Mouse (Mus musculus) frontal cortex, adult 2 months (tissue): ENCODE data around the gene Dad1. TPM values are rescaled to one million over a fixed set of nuclear protein-coding genes. Genes with fewer than 3 reads are reported as not detected.

Source experiments
- DNase-seq, 2 experiments: peaks; one replicate each; pipeline ENCODE4 v3.0.0; 2022; ENCODE audit warnings: low spot score in 1 of 2; ENCODE audit errors: extremely low spot score in 1 of 2
- polyA plus RNA-seq: library from polyadenylated mRNA; depleted of rRNA; stranded (reverse); fragments of >200 nt; gene quantifications from 2 replicates; pipeline ENCODE4 v1.2.3, GENCODE M21; 2012

The Dad1 gene
- polyA plus RNA-seq, 1 experiment = 204 TPM

DNA sequence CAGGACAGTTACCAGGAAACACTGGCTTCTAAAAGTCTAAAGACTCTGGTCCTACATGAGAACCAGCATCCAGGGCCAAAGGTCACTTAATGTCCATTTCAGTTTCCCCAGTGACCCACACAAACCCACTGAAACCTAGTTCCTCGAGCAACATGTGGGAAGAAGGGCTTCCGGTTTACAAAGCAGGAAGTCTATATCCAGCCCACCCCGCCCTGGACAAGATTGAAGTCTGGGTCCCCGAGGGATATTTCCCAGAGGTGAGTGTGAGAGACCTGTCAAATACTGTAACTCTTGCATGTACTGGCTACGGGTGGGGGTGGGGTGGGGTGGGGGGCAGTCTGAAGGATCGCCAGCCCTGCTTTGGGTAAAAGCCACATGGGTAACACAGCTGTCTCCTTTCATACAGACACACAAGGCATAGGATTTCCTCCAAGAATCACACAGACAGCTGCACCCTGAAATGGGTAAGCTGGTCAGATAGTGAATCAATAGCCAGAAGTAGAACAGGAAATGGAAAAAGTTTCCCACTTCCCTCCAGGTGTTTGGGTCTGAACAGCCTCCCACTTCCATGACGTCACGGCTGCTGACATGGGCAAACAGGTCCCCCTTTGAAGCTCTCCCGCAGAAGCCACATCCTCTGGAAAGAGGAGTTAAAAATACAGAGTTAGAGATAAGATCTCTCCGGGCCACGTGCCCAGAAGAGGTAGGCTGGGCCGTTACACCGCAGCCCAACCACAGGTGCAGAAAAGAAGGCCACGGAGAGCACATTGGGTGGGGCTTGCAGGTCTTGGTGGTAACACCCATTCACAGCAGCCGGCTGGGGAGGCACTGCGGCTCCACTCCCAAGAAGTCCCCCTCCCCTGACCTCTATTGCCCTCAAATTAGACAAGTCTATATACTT lies 26.7 kb downstream of the Dad1 start:
- DNase-seq = no peak

DNA sequence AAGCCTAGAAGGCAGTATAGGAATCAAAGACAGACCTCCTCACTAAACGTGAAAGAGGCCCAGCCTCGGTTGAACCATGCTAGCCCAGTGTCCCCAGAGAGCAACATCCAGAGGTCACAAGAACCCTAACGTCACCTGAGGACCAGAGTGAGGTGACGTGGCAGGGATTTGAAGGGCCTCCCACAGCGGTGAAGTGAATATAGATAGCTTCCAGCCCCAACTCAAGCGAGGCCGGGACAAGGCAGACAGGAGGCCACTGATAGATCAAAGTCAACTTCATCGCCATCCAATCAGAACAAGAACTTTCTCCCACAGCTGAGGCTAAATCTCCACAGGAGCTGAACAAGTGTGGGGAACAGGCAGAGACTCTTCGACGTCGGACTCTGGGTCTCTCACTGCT lies 28.2 kb downstream of the Dad1 start:
- DNase-seq = no peak

DNA sequence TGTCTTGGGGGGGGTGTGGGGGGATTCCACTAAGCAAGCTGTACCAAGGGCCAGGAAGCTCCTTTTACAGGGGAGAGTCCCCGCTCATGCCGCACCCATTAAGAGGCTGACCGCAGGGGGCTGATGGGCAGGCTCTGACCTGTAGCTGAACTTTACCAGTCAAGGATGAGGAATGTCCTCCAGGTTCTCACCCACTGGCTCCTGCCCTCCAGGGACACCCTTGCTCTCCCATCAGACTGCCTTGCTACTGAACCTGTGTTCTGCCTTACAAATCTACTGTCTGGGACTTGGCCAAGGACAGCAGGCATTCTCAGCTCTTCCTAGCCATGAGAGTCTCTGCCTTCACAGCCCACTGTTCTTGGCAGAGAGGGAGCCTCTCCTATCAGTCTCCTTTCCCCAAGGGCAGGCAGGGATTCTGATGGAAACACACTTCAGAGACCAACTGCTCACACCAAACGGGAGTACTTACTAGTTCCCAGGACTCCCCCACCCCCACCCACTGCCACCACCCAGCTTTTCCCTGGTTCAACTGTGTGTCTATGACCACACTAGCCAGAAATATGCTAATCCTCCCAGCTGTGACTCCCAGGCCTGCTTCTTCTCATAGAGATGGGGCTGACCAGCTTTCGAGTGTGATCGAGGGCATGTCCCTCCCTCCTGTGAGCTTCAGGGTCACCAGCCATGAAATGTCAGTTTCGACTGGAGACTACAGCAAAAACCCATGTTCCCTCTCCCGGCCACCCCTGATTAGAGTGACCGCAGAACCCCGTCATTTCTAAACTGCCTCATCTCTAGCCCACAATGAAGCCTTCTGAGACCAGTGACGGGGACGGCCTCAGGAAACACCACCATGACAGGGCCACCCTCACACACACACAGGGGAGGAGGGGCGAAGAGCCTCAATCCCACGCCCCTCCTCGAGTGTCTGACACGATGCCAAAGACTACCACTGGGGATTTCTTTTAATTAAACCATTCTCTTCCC lies 29.1 kb downstream of the Dad1 start:
- DNase-seq = no peak

DNA sequence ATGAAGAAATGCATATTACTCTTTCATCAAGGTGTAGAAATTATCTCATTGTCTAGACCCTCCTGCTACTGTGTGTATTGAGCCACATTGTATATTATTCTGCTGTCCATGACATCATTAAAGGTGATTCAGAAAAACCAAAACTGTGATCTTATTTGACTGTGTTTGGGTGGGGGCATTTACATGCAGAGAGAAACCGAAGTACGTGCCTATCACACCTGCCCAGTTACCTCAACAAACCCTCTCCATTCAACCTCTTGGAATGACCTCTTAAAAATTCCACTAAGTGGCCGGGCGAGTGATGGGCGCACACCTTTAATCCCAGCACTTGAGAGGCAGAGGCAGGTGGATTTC lies 29.9 kb downstream of the Dad1 start:
- DNase-seq = no peak

DNA sequence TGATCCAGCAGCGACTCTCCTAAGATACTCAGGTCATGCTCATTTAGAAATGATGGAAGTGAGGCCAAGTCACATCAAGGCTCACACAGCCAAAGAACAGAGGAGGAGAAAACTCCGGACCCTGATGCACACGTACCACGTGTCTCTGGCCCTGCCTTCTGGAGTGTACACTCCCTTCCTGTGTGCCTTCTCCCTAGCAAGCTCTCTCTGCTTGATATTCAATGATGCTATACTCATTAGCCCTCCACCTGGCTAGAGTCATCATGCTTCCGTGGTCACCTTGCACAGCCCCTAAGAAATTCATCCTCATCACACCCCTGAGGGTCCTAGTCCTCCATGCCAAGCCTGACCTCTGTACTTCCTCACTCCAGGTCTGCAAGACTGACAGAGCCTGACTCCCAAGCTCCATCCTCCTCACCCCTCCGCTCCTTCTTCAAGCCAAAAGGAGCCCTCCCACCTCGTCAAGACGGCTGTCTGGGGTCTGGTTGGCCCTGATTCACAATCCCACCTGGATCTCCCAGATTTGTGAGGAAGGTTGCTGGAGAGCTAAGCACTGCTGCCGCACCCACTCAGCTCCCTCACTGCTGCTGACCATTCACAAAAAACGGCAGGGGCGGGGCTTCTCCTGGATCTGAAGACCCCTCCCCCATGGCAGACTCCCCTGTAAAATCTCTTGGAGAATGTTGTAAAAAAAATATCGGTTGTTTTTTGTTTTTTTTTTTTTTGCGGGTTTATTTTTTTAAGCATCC lies 30.4 kb downstream of the Dad1 start:
- DNase-seq = no peak

DNA sequence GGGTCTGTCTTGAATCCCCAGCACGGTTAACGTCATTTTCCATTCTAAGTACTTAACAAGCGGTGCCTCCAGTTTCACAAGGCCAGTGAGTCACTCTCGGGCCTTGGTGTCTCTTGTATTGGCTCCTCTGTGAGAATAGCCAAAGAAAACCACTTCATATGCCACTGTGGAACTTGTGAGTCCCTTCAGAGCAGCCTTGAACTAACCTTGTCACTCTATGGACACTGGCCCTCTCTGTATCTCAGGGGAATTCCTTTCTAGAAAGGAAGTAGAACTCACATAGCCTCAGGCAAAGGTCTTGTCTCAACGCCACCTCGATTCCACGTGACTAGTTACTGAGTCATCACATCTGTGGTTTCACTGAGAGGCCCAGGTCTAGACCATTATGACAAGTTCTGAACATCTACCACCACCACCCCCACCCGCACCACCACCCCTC lies 31.6 kb downstream of the Dad1 start:
- no peak for DNase-seq

DNA sequence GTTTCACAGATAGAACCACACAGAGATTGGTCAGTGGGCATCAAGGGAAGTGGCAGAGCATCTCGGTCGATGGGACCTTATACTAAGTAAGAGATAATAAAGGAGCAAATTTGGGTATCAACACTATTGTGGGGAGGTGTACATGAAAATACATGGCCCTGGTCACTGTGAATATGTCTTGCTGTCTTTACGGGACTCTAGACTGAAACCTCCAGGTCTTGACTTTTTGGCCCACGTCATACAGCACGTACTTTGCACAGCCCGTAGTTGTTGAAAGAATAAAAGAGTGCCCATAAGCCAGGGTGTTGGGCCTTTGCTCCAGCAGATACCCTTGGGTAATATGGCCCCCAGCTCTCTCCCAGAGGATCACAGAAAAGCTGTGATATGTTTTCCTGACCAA lies 32.3 kb downstream of the Dad1 start:
- no peak for DNase-seq

DNA sequence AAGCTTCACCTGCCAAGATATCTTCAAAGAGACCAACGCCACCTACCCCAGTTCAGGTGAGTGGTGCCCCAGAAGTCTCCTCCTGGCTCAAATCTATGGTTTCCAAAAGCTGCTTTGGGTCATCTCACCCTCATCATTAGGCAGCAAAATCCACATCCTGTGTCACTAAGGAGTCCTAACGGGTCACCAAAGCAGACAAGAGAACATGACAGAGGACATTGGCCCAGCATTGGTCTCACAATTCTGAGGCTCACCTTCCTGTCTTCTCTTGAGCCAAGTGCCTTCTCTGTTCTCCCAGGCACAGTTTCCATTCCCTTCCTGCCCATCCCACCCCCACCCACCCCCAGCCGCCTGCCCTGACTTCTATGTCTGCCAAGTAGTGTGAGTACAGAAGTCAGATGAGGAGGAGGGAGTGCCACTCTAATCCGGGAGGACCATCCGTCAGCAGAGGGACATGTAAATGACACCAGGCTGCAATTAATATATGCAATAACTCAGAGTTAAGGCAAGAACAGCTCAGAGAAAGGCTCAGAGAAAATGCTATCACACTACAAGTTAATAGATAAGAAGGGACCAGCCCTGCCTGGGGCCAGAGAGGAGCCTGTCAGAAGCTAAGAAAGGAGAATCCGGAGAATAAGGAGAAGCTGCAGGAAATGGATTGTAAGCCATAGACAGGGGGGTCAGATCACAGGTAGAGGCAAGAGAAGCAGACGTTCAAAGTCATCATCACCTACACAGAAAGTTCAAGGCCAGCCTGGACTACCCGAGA lies 33.0 kb downstream of the Dad1 start:
- no peak for DNase-seq

DNA sequence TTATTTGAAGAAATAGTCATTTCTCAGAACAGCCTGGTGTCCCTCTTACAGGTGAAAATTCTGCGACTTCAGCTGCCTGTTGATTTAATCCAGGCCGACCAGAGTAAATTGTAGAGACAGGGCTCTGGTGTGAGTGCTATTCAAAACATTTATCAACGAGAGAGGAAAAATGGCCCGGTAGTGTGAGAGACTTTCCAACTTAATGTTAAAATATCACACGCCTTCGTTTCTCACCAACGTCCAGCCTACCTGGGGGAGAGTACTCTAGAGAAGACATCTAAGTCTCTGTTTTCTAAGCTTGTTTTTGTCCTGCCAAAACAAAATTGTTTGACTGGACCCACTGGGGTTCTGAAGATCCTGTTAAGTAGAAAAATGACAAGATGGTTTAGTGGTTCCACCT lies 34.1 kb downstream of the Dad1 start:
- no peak for DNase-seq

DNA sequence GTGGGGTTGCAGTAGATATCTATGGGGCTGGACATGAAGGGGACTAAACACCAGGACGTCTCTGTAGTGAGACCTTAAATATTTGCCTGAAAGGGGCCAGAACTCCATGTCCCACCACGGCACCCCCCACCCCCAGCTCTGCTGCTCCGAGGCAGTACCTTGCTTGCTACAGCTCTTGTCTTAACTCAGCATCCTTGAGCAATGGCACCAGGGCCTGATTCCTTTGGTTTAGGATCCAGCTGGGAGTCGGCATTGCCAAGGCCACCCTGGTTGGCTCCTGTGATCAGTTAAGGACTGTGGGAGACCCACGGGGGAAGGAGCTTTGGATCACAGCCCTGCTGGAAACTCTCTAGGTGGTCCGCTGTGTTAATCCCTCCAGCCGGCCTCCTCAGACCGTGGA lies 34.6 kb downstream of the Dad1 start:
- no peak for DNase-seq

DNA sequence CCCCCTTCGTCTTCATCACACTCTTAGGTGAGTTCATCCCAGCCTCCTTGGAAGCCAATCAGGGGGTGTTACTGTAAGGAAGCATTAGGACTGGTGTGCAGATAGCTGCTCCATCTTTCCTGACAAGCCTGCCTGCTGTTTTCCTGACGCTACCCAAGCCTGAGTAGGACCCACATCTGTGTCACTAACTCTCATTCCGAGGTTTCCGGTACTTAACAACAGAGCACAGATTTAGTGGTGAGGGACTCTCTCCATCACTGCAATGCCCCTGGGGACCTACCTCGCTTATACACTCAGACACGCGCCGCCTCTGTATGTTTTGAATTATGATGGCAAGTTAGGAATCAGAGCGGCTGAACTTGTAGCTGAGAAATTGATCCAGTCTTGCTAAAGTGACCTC lies 35.2 kb downstream of the Dad1 start:
- DNase-seq = no peak

DNA sequence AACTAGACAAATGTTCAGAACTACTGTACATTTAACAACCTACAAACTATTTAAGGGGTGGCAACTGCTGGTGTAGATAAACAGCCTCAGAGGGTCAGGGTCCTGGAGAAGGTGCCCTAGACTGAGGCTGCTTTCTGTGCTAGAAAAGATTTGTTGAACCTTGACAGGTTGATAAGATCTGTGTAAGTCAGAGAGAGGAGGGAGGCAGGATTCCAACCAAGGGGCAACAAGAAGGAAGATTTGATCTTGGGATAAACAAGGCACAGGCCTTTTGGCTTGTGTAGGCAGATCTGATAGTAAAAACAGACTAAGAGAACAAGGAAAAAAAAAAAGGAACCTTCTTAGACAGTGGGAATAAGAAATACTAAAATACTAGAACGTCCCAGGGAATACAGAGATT lies 35.7 kb downstream of the Dad1 start:
- DNase-seq = no peak

DNA sequence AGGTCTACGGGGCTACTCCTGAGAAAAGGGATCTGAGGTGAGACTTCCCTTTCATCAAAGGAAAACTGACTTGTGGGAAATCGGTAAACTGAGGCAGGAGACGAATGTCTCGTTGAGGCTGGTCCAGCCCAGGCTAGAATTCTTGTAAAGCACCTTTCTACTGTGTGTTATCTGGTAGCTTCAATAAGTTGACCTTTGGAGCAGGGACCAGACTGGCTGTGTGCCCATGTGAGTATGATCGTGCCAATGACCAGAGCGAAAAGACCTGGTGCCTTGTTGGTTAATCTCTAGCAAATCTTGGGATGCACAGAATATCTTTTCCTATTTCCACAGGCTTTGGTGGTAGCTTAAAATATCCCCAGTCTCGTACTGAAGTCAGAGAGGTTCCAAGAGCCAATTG lies 37.8 kb downstream of the Dad1 start:
- no peak for DNase-seq

DNA sequence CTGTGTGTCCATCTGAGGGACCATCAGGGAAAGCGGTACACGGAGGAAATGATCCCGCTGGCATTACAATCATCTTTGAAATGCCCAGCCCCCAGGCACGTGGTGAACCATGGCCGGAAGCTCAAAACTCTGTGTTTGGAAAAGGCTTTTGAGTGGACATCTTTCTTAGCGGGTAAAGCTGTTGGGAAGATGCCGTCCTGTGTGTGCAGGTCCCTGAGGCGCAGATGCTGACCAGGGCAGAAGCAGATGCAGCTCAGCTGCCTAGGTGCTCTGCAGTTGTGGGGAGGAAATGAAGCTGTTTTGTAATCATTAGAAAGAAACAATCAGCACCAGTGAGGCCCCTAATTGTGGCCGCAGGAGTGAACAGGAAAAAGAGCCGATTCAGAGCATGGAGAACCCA lies 39.0 kb downstream of the Dad1 start:
- no peak for DNase-seq

DNA sequence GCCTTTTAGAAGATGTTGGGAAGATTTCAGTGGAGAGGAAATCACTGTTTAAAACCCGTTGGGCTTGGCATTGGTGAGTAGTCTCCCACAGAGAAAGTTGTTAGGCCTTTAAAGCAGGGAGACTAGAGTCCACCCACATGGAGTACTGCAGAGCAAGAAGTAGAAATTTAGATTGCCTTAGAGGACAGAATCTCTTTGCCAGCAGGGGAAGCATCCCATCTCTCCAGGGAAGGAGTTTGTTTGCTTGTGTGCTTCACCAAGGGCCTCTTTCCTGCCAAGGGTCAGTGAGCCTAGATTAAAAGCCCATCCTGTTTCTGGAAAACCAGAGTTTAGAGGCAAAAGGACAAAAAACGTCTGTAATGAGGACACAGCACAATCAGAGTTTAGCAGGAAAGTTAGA lies 39.4 kb downstream of the Dad1 start:
- DNase-seq = no peak

DNA sequence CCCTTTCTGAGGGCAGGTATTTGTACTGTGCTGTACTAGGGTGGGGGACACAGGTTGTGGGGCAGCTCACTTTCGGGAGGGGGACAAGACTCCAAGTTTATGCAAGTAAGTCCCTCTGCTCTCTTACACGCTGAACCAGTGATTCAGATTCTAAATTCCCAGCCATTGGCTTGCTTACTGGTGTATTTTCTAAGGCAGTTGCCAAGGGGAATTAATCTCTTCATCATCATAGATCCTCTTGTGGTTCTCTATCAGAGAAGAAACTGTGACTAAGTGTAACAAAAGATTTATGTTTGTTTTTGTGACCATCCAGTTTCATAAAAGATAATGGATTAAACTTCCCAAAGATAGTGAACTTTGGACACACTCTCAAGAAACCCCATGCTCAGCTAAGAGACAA lies 40.2 kb downstream of the Dad1 start:
- no peak for DNase-seq

DNA sequence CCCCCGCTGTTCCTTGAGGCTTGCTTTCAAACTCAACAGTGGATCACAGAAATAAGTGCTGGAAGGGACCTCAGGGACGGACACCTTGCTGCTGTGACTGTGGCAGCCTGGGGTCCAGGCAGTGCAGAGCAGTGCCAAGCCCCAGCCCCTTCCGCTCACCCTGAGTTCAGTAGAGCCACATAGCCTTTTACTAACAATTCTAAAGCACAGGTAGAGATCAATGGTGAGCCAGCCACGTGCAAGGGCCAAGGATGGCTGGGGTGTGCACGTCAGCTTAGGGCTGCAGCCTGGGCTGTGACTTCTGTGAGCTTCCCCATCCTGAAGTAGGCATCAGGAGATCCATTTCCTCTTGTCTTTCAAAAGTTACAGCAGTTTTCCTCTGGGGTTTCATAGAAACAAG lies 42.1 kb downstream of the Dad1 start:
- no peak for DNase-seq

DNA sequence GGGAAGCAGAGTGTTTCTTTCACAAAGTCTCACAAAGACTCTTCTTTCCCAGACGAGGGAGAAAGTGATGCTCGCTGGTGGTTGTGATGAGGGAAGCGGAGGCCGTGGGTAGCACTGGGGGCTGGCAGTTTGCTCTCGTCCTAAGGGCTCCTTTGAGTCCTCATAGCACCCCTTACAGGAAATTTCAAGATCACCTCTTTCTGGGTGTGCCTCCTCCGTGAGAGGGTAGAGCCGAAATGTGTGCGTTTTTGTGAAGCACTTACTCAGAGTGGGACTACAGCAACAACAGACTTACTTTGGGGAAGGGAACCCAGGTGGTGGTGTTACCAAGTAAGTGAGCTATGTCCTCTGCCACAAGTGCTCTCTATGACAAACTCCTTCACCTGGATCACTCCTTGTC lies 42.7 kb downstream of the Dad1 start:
- DNase-seq = no peak

DNA sequence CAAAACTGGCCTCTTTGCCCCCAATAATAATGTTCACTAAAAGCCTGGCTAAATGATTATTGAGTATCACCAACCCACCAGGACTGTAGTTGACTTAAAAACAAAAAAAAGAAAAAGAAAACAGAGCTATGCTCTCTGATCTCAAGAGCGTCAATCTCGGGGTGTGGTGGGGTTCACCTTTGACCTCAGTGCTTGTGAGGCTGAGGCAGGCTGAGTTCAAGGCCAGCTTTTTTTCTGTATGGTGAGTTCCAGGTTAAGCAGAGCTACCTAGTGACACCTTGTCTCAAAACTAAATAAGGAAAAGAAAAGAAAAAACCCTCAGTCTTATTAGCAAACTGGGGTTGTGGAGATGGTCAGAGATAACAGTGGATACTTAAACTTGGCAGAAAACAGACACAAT lies 43.5 kb downstream of the Dad1 start:
- no peak for DNase-seq

DNA sequence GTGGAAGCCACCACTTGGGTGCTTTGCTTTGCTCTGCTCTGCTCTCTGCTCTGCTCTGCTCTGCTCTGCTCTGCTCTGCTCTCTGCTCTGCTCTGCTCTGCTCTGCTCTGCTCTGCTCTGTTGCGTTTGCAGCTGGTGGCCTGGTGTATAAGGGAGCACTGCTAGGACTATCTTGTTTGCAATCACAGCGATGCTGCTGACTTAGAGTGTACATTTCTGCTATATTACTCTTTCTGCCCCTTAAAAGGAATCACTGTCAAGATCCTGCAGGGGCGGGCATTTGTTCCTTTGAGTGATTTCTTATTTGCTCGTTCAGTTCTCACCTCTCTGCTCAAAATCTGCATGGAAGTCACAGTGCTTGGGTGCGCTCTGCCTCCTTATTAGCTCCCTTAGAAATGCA lies 44.0 kb downstream of the Dad1 start:
- no peak for DNase-seq
